Mouse (Mus musculus): ENCODE measurements around the gene Rps16.
"Not testable (repeated sequence)": the region's sequence is repeated elsewhere in the genome, so short reads cannot be mapped to it uniquely, and the experiment has no call there.

The Rps16 gene

DNA sequence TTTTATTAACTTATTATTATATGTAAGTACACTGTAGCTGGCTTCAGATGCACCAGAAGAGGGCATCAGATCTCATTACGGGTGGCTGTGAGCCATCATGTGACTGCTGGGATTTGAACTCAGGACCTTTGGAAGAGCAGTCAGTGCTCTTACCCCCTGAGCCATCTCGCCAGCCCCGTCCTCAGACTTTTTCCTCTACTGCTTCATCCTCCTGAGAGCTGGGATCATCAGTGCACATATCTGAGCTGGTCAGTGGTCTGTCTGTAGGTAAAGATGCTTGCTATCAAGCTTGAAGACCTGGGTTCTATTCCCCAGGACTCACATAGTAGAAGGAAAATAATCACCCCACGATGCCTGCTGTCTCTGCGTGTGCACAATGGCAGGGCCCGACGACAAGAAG is 36.9 kb downstream of the Rps16 start:
- DNase-seq (ENCODE audit: low read depth, low spot score) = not testable (repeated sequence)

DNA sequence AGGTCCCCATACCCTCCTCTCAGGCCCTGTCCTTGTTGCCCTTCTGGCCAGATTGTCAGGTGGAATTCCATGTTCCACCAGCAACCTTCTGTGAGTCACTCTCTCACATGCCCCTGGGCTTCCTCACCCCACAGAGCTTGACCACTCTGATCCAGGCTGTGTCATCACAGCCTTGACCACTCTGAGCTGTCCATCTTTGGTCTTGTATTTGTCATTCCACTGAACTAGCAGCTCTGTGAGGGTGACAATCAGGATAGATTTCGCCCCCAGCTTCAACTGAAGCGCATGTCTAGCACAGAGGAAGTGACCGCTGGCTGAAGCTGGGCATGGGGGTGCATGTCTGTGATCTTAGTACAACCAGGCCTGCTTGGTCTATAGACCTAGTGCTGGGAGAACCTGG is 39.9 kb downstream of the Rps16 start:
- DNase-seq (ENCODE audit: low read depth, low spot score) = no peak

DNA sequence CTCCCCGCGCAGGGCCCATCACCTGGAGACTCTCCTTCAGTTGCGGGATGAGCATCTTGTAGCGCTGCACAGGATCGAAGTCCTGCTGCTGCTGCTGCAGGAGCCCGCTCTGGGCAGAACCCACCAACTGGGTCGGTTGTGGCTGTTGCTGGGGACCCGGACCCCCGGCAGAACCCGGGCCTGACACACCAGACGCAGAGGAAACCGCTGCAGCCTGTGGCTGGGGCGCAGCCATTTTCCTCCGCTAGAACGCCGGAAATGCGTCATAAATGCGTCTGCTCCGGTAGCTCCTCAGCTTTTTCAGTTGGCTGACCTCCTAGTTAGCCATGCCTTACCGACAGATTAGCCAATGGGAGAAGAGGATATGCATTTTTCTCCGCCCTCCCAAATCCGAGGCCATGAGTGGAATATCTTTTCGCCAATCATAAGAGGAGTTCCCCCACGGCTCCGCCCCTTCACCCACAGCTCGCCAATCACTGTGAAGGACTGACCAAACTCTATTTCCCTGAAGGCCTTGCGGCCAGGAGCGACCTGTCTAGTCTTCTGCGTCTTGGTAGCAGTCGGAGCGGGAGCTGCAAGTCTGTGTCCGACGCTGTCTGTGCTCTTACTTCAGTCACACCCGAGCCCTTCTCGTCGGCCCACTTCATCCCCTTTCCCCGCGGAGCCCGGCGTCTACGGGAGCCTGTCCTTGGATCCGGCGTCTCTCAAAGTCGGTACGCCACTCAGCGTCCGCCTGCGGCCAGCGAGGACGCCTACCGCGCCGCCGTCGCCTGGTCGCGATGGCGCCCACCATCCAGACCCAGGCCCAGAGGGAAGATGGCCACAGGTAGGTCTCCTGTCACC is 42.2 kb downstream of the Rps16 start, which contains the start of the genes Med29 and Paf1:
Gene Med29 (minus strand): TSS at position 280 of the 843 bp plus-strand sequence.
Gene Paf1 (plus strand): TSS at position 523 of the 843 bp plus-strand sequence.
- DNase-seq (ENCODE audit: low read depth, low spot score) = peak; percentile 96

DNA sequence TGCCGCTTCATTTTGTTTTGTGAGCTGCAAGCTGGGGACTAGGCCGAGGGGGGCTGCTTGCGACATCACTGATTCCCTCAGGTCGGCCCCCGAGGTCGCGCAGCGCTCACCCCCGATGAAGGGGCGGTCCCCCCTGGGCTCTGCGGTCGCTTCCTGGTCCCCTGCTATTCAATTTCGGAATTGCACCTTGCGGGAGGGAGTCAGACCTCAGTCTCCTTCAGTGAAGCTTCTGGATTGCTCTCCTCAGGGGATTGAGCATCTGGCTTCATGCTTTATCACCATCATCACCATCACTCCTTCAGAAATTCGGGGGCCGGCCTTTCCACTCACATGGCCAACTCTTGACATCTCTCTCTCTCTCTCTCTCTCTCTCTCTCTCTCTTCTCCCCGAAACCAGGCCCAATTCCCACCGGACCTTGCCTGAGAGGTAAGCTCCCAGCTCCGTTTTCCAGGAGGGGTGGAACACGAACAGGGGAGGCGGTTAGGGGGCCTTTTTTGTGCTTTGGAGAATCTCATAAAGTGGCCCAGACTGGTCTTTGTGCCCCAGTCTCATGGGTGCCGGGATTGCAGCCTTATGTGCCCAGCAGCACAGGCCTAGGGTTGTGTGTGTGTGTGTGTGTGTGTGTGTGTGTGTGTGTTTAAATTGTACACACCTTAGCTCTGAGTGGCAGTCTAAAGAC is 43.0 kb downstream of the Rps16 start:
- no peak for DNase-seq (ENCODE audit: low read depth, low spot score)

DNA sequence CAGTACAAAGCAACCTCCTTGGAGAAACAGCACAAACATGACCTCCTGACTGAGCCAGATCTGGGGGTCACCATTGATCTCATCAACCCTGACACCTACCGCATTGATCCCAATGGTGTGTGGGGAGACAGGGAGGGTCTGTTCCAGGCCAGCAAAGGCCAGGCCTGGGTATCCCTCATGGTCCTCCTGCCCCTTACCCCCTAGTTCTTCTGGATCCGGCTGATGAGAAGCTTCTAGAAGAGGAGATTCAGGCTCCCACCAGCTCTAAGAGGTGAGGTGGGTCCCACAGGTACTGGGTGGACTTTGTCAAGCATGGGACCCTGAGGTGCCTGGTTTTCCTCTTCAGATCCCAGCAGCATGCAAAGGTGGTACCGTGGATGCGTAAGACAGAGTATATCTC is 45.0 kb downstream of the Rps16 start:
- no peak for DNase-seq (ENCODE audit: low read depth, low spot score)

DNA sequence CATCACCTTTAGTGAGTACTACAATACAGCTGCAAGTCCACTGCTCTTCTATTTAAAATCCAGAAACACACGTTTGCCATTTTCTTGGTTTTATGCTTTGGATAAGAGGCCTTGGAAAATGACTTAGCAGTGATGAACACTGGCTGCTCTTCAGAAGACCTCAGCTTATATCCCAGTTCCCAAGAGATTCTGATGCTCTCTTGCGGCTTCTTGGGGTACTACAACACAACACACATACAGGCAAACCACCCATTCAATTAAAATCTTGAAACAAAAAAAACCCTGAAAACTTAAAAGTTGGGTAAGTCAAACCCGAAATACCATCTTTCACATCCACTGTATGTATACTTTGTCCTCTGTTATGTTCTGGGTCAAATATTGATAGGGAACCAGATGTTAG is 47.5 kb downstream of the Rps16 start:
- DNase-seq (ENCODE audit: low read depth, low spot score) = no peak

DNA sequence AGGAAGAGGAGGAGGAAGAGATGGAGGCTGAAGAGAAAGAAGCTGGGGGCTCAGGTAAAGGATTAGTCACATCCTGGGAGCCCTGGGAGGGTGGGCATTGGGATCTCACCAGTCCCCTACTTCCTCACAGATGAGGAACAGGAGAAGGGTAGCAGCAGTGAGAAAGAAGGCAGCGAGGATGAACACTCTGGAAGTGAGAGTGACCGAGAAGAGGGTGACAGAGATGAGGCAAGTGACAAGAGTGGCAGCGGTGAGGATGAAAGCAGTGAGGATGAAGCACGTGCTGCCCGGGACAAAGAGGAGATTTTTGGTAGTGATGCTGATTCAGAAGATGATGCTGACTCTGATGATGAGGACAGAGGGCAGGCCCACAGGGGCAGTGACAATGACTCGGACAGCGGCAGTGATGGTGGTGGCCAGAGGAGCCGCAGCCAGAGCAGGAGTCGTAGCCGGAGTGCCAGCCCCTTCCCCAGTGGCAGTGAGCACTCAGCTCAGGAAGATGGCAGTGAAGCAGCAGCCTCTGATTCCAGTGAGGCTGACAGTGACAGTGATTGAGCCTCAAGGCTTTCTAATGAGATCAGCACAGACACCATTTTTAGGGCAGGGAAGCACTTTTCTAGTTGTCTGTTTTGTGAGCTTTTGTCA is 48.4 kb downstream of the Rps16 start:
- no peak for DNase-seq (ENCODE audit: low read depth, low spot score)

DNA sequence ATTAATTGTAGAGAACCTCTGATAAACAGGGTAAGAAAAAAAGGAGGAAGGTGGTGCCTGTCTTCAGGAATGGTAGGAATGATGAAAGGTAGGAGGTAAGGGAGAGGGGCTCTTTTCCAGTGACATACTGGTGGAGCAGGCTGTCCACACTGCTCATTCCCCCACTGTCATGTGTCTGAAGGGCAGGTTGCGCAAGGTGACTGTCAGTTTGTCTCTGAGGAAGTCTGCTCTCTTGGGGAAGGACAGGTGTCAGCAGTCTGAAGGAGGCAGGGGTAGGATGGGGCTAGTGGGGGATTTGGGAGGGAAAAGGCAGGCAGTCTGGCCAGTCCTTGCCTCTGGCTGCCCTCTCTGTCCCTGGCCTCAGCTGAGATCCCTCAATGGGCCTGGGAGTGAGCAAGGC is 50.6 kb downstream of the Rps16 start:
- no peak for DNase-seq (ENCODE audit: low read depth, low spot score)

DNA sequence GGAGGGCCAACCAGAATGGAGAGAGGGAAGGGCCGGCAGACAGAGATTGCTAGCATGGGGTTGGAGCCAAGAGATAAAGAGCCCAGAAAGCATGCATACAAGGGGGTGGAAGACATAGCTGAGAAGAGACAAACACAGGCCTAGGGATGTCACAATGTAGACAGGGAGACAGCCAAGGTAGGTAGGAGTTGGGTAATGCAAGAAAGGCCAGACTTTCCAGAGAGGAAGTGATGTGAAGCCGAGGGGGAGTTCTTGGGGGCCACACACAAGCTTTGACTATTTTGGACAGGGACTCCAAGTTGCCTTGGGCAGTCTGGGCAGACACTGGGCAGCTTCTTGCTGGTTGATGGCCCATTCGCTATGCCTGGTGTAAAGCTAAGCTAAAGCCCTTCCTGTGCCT is 51.5 kb downstream of the Rps16 start:
- DNase-seq (ENCODE audit: low read depth, low spot score) = no peak

Measured in WW6 (cell line).